Mouse (Mus musculus) limb, embryonic 15.5 days (tissue): ENCODE results near the gene Pou3f3. TPM values are rescaled to one million over a fixed set of nuclear protein-coding genes. Genes with fewer than 3 reads are reported as not detected.

ENCODE experiments used
- ATAC-seq: fragments of 200-750 bp; cut with Nextera tagmentation; 2 replicates; pipeline ENCODE4 v1.8.0; 2017; ENCODE audit warnings: low read depth, moderate TSS enrichment; ENCODE audit not compliant: insufficient number of reproducible peaks, low FRiP score, low TSS enrichment
- H3K27ac ChIP-seq: fragments of 300-500 bp; sonication (generic); 2 replicates; pipeline ENCODE4 v1.5.1; 2015; ENCODE audit warnings: moderate library complexity, mild to moderate bottlenecking, inconsistent platforms
- H3K27me3 ChIP-seq: fragments of 300-500 bp; sonication (generic); 2 replicates; pipeline ENCODE4 v1.6.1; 2015; ENCODE audit warnings: inconsistent platforms
- H3K36me3 ChIP-seq: fragments of 300-500 bp; sonication (generic); 2 replicates; pipeline ENCODE4 v1.6.1; 2015; ENCODE audit warnings: inconsistent platforms
- H3K4me1 ChIP-seq: fragments of 300-500 bp; sonication (generic); 2 replicates; pipeline ENCODE4 v1.6.1; 2015; ENCODE audit warnings: inconsistent platforms
- H3K4me2 ChIP-seq: fragments of 300-500 bp; sonication (generic); 2 replicates; pipeline ENCODE4 v1.6.1; 2015; ENCODE audit warnings: mild to moderate bottlenecking, inconsistent platforms
- H3K4me3 ChIP-seq: fragments of 300-500 bp; sonication (generic); 2 replicates; pipeline ENCODE4 v1.5.1; 2015; ENCODE audit warnings: mild to moderate bottlenecking, inconsistent platforms
- H3K9ac ChIP-seq: fragments of 300-500 bp; sonication (generic); 2 replicates; pipeline ENCODE4 v1.6.1; 2015; ENCODE audit warnings: inconsistent platforms
- H3K9me3 ChIP-seq: fragments of 300-500 bp; sonication (generic); 2 replicates; pipeline ENCODE4 v1.6.1; 2016; ENCODE audit warnings: inconsistent platforms
- WGBS: fragments of 180-500 bp; shearing (Covaris S2); methylation state at CpG from one replicate; pipeline ENCODE4 v1.1.7; 2015; 5-methylcytosine and 5-hydroxymethylcytosine counted together
- polyA plus RNA-seq: library from polyadenylated mRNA; unstranded; fragments of >200 nt; fragmentation: Nextera tagmentation; extraction: Ambion mirVana; gene quantifications from 2 replicates; pipeline ENCODE4 v1.2.1, GENCODE M21; 2015

The Pou3f3 gene
- polyA plus RNA-seq, 1 experiment from 2014 or later: 0.86 TPM

GRCm38 (mm10) chr1:42749536-42750292 is 54.1 kb downstream of the Pou3f3 start:
- H3K4me1 ChIP-seq: no peaks in the 10 kb centered on the region
- H3K27me3 ChIP-seq: no peaks in the 10 kb centered on the region
- no peak overlapping the region for H3K4me3 ChIP-seq
- H3K27ac ChIP-seq: no peak overlapping the region
- WGBS: 78% methylated on average over 6 of the region's 6 CpGs
- H3K9me3 ChIP-seq: no peaks in the 10 kb centered on the region
- H3K4me2 ChIP-seq: no peak overlapping the region
- H3K36me3 ChIP-seq: no peaks in the 10 kb centered on the region
- H3K9ac ChIP-seq: no peak overlapping the region
- ATAC-seq: no peak

Other genes starting within 250 kb of the Pou3f3 start
- gene Mrps9, start 155.5 kb downstream of the Pou3f3 start, polyA plus RNA-seq: 40.8 and 44.7 TPM in 2 replicates